Mouse (Mus musculus): ENCODE measurements around the gene Gm38392. TPM values are rescaled to one million over a fixed set of nuclear protein-coding genes. Genes with fewer than 3 reads are reported as not detected.
A peak's percentile ranks its signal among the peaks of the same experiment; 100 is the strongest.

Gene Gm38392
- polyA plus RNA-seq, 1 experiment from 2014 or later = not detected

GRCm38 (mm10) chr3:88245811-88246210, 41.2 kb downstream of the Gm38392 start:
- ATAC-seq (ENCODE audit: insufficient read depth, low FRiP score, low TSS enrichment) (no peak), DNase-seq (ENCODE audit: low spot score) (peak; percentile 76)
- no peaks in the 10 kb centered on the region for H3K36me3 ChIP-seq (ENCODE audit: control insufficient read depth, insufficient read depth, low read length)
- no peak overlapping the region for H3K9ac ChIP-seq (ENCODE audit: low read length)
- no peak overlapping the region for H3K4me2 ChIP-seq (ENCODE audit: low read depth)
- peaks cover 11% of the 10 kb centered on the region for H3K27me3 ChIP-seq (ENCODE audit: control insufficient read depth, insufficient read depth, low read length)
- H3K4me1 ChIP-seq (ENCODE audit: control insufficient read depth, insufficient read depth, low read length) = peaks cover 18% of the 10 kb centered on the region
- no peak overlapping the region for H3K4me3 ChIP-seq (ENCODE audit: low read depth, low read length)
- 16% methylated on average over 13 of the region's 13 CpGs for WGBS
- no peaks in the 10 kb centered on the region for H3K9me3 ChIP-seq (ENCODE audit: control insufficient read depth, low read length)
- no peak overlapping the region for H3K27ac ChIP-seq (ENCODE audit: low read depth, low read length)

DNA sequence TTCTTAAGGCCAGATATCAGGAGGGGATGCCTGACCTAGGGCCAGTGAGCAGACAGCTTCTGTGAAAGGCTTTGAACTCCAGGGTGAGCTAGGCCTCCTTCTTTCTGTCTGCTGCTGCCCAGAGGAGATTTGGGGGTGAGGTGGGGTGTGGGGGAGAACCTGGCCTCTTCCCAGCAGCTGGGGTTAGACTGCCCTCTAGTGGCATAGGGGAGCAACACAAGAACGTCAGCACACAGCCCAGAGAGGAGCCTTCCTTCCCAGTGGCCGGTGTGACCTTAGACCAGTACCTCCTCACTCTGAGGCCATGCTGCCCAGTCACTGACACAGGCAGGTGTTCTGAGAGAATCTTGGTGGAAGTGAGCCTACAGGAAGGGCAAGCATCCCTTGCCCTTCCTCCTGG, 42.9 kb downstream of the Gm38392 start:
- Histone ChIP-seq H3K36me3 (ENCODE audit: control insufficient read depth, insufficient read depth, low read length) (no peaks in the 10 kb centered on the region), H3K9ac (ENCODE audit: low read length) (no peak overlapping the region), H3K4me1 (ENCODE audit: control insufficient read depth, insufficient read depth, low read length) (peaks cover 28% of the 10 kb centered on the region), H3K27me3 (ENCODE audit: control insufficient read depth, insufficient read depth, low read length) (peaks cover 22% of the 10 kb centered on the region), H3K9me3 (ENCODE audit: control insufficient read depth, low read length) (no peaks in the 10 kb centered on the region), H3K4me3 (ENCODE audit: low read depth, low read length) (no peak overlapping the region), H3K4me2 (ENCODE audit: low read depth) (no peak overlapping the region), H3K27ac (ENCODE audit: low read depth, low read length) (no peak overlapping the region)
- ATAC-seq (ENCODE audit: insufficient read depth, low FRiP score, low TSS enrichment) (no peak), DNase-seq (ENCODE audit: low spot score) (peak; percentile 74)
- 0% methylated on average over 2 of the region's 2 CpGs for WGBS

DNA sequence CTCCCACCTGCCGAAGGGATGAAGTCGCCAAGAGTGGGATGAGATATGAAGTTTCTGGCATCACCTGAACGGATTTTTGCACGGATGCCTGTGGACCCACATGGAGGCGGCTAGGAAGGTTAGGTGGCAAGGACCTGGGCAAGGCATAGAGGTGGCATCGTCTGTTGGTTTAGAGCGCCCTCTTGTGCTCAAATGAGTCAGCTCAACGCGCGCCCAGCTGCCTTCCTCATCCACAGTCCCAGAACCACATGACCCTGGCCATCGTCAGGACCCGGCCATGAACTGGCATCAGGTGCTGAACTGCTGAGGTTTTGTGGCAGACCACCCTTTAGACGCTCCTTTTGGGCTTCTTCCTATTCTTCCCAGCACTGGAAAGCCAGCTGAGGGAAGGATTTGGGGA, 44.5 kb downstream of the Gm38392 start:
- peak; percentile 87 for DNase-seq (ENCODE audit: low spot score)
- under 1% methylated on average over 13 of the region's 13 CpGs for WGBS
- no peaks in the 10 kb centered on the region for H3K36me3 ChIP-seq (ENCODE audit: control insufficient read depth, insufficient read depth, low read length)
- H3K4me2 ChIP-seq (ENCODE audit: low read depth) = peak overlapping the region; percentile 15; the same call in 1 of the 2 replicates
- H3K9ac ChIP-seq (ENCODE audit: low read length) = peak overlapping the region; percentile 46
- H3K4me3 ChIP-seq (ENCODE audit: low read depth, low read length) = no peak overlapping the region
- H3K27ac ChIP-seq (ENCODE audit: low read depth, low read length) = peak overlapping the region; percentile 95; the same call in 1 of the 2 replicates
- H3K27me3 ChIP-seq (ENCODE audit: control insufficient read depth, insufficient read depth, low read length) = peaks cover 28% of the 10 kb centered on the region
- ATAC-seq (ENCODE audit: insufficient read depth, low FRiP score, low TSS enrichment) = peak; percentile 21; the same call in 1 of the 2 replicates
- peaks cover 42% of the 10 kb centered on the region for H3K4me1 ChIP-seq (ENCODE audit: control insufficient read depth, insufficient read depth, low read length)
- H3K9me3 ChIP-seq (ENCODE audit: control insufficient read depth, low read length) = no peaks in the 10 kb centered on the region

DNA sequence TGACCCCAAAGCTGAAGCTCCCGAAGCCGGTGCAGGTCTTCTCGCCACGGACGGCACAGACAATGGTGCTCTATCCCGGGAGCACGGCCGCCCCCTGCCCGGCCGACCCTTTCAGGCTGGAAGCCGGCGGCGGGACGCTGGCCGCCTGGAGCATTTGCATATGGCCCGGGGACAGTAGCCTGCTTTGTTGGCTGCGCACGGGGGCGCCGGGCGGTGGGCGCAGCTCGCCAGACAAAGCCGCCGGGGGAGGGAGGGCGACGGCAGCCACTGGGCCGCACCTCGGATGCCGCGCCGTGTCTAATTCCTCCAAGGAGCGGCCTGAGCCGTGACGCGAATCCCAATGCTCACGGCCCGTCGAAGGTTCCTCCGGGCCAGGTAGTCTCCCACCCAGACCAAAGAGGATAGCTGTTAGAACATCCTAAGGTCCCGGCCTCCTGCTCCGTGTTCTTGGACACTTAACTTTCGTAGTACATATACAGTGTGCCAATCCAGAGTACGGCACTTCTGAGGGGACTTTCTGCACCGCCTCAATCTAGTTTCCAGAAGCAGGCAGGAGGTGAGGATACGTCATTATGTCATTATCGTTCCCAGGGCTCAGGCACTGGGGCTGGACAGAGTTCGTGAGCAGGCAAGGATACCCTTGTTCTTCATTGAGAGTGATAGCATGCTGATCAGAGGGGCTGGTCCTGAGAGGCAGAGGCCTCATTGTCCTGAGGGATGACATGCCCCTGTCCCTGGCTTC, 45.8 kb downstream of the Gm38392 start:
- WGBS = 2% methylated on average over 39 of the region's 48 CpGs
- Histone ChIP-seq H3K4me3 (ENCODE audit: low read depth, low read length) (peak overlapping the region; percentile 10; the same call in 1 of the 2 replicates), H3K4me1 (ENCODE audit: control insufficient read depth, insufficient read depth, low read length) (peaks cover 53% of the 10 kb centered on the region), H3K36me3 (ENCODE audit: control insufficient read depth, insufficient read depth, low read length) (no peaks in the 10 kb centered on the region), H3K27me3 (ENCODE audit: control insufficient read depth, insufficient read depth, low read length) (peaks cover 28% of the 10 kb centered on the region), H3K9ac (ENCODE audit: low read length) (peak overlapping the region; percentile 30), H3K27ac (ENCODE audit: low read depth, low read length) (peak overlapping the region; percentile 95), H3K4me2 (ENCODE audit: low read depth) (peak overlapping the region; percentile 33), H3K9me3 (ENCODE audit: control insufficient read depth, low read length) (no peaks in the 10 kb centered on the region)
- ATAC-seq (ENCODE audit: insufficient read depth, low FRiP score, low TSS enrichment) (peak; percentile 65), DNase-seq (ENCODE audit: low spot score) (peak; percentile 88)

DNA sequence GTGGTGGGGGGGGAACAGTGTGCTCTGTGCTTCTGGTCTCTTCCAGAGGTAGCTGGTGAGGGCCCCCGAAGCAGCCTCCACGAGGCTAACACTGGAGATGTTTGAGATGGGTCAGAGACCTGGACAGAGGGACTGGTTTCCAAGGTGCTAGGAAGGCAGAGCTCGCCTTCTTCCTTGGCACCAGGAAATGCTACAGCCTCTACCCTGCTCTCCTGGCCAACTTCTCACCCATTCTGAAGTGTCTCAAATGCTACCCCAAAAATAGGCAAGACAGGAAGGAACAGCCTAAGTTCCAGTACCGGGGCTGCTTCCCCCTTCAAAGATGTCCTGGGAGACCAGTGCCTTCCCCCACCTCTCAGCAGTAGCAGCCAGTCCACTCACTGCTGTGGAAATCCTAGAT, 47.6 kb downstream of the Gm38392 start:
- Histone ChIP-seq H3K27me3 (ENCODE audit: control insufficient read depth, insufficient read depth, low read length) (peaks cover 28% of the 10 kb centered on the region), H3K4me3 (ENCODE audit: low read depth, low read length) (no peak overlapping the region), H3K27ac (ENCODE audit: low read depth, low read length) (peak overlapping the region; percentile 86), H3K36me3 (ENCODE audit: control insufficient read depth, insufficient read depth, low read length) (no peaks in the 10 kb centered on the region), H3K4me2 (ENCODE audit: low read depth) (no peak overlapping the region), H3K4me1 (ENCODE audit: control insufficient read depth, insufficient read depth, low read length) (peaks cover 61% of the 10 kb centered on the region), H3K9me3 (ENCODE audit: control insufficient read depth, low read length) (no peaks in the 10 kb centered on the region), H3K9ac (ENCODE audit: low read length) (peak overlapping the region; percentile 15; the same call in 1 of the 2 replicates)
- no peak for DNase-seq (ENCODE audit: low spot score)
- WGBS = 64% methylated on average over 4 of the region's 4 CpGs
- ATAC-seq (ENCODE audit: insufficient read depth, low FRiP score, low TSS enrichment) = no peak

DNA sequence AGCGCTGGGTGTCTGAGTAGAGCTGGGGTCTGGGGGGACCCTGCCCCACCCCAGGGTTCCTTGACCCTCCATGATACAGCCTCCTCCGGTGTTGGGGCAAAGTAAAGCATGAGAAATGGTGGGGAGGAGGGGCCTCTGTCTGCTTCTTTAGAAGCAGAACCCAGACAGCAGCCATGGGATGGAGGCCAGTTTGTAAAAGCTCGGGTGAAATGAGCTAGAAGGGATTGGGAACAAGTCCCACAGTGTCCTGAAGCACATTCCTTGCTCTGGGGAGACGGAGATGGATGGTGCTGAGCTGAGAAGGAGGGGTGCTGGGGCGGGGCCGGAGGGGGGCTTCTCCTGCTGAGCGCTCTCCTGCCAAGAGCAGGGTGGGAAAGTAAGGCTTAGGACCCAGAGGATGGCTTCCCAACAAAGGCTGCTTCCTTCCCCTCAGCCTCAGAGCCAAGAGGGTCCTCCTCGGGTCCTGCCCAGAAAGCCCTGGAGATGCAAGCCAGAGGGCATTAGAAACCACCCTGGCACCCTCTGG, 48.1 kb downstream of the Gm38392 start:
- 22% methylated on average over 8 of the region's 8 CpGs for WGBS
- peak; percentile 29 for ATAC-seq (ENCODE audit: insufficient read depth, low FRiP score, low TSS enrichment)
- no peak overlapping the region for H3K4me3 ChIP-seq (ENCODE audit: low read depth, low read length)
- no peaks in the 10 kb centered on the region for H3K9me3 ChIP-seq (ENCODE audit: control insufficient read depth, low read length)
- H3K36me3 ChIP-seq (ENCODE audit: control insufficient read depth, insufficient read depth, low read length) = no peaks in the 10 kb centered on the region
- peak overlapping the region; percentile 15; the same call in 1 of the 2 replicates for H3K9ac ChIP-seq (ENCODE audit: low read length)
- peaks cover 63% of the 10 kb centered on the region for H3K4me1 ChIP-seq (ENCODE audit: control insufficient read depth, insufficient read depth, low read length)
- peak overlapping the region; percentile 86 for H3K27ac ChIP-seq (ENCODE audit: low read depth, low read length)
- peaks cover 28% of the 10 kb centered on the region for H3K27me3 ChIP-seq (ENCODE audit: control insufficient read depth, insufficient read depth, low read length)
- peak; percentile 70 for DNase-seq (ENCODE audit: low spot score)
- no peak overlapping the region for H3K4me2 ChIP-seq (ENCODE audit: low read depth)

DNA sequence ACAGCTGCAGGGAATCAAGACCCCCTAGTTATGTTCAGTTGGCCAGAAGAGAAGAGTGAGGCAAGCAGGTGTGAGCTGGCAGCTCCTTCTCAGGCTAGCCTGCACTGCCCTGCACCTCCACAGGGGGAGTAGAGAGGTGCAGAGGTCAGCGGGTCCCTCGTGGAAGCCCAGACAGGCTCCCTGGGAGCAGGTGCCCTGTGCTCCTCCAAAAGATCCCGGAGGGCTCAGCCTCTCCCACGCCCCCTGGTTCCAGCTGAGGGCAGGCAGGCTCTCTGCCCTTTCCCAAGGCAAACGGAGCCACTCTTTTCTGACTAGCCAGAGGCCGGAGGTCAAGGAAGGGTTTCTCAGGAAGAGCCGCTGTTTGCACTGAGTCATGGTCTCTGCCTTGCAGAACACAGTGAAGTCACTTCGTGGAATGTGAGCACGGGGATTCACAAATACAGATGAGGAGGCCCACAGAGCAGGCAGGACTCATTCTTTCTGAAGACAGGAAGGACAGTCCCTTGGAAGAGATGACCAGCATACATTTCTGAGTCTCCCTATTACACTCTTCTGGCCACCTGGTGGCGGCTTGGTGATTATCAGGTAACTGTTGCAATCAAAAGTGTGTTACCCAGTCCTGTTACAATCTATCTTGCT, 49.3 kb downstream of the Gm38392 start:
- ATAC-seq (ENCODE audit: insufficient read depth, low FRiP score, low TSS enrichment) (no peak), DNase-seq (ENCODE audit: low spot score) (peak; percentile 64)
- Histone ChIP-seq H3K4me2 (ENCODE audit: low read depth) (no peak overlapping the region), H3K4me1 (ENCODE audit: control insufficient read depth, insufficient read depth, low read length) (peaks cover 63% of the 10 kb centered on the region), H3K27me3 (ENCODE audit: control insufficient read depth, insufficient read depth, low read length) (peaks cover 28% of the 10 kb centered on the region), H3K4me3 (ENCODE audit: low read depth, low read length) (no peak overlapping the region), H3K27ac (ENCODE audit: low read depth, low read length) (peak overlapping the region; percentile 86), H3K36me3 (ENCODE audit: control insufficient read depth, insufficient read depth, low read length) (no peaks in the 10 kb centered on the region), H3K9ac (ENCODE audit: low read length) (peak overlapping the region; percentile 50), H3K9me3 (ENCODE audit: control insufficient read depth, low read length) (no peaks in the 10 kb centered on the region)
- 9% methylated on average over 10 of the region's 10 CpGs for WGBS

GRCm38 (mm10) chr3:88237161-88237555, 49.9 kb downstream of the Gm38392 start:
- ATAC-seq (ENCODE audit: insufficient read depth, low FRiP score, low TSS enrichment) (no peak), DNase-seq (ENCODE audit: low spot score) (no peak)
- peaks cover 63% of the 10 kb centered on the region for H3K4me1 ChIP-seq (ENCODE audit: control insufficient read depth, insufficient read depth, low read length)
- H3K9ac ChIP-seq (ENCODE audit: low read length) = peak overlapping the region; percentile 50; the same call in 1 of the 2 replicates
- no peaks in the 10 kb centered on the region for H3K36me3 ChIP-seq (ENCODE audit: control insufficient read depth, insufficient read depth, low read length)
- H3K4me2 ChIP-seq (ENCODE audit: low read depth) = no peak overlapping the region
- H3K27me3 ChIP-seq (ENCODE audit: control insufficient read depth, insufficient read depth, low read length) = peaks cover 27% of the 10 kb centered on the region
- H3K27ac ChIP-seq (ENCODE audit: low read depth, low read length) = peak overlapping the region; percentile 86
- no peak overlapping the region for H3K4me3 ChIP-seq (ENCODE audit: low read depth, low read length)
- WGBS = 27% methylated on average over 6 of the region's 6 CpGs
- no peaks in the 10 kb centered on the region for H3K9me3 ChIP-seq (ENCODE audit: control insufficient read depth, low read length)

Measured in neural tube, embryonic 11.5 days (tissue).